Mouse (Mus musculus) macrophage (primary cell): Measurements from ENCODE around the gene Tcam1. TPM values are rescaled to one million over a fixed set of nuclear protein-coding genes. Genes with fewer than 3 reads are reported as not detected.
"Not testable (repeated sequence)": the region's sequence is repeated elsewhere in the genome, so short reads cannot be mapped to it uniquely, and the experiment has no call there.

Experiments
- H3K27ac ChIP-seq: fragments of 350-480 bp; formaldehyde crosslinking; 2 replicates; pipeline ENCODE4 v1.9.0; 2021
- H3K36me3 ChIP-seq: fragments of 350-480 bp; formaldehyde crosslinking; 2 replicates; pipeline ENCODE4 v1.9.0; 2021; ENCODE audit errors: inconsistent target
- H3K4me3 ChIP-seq: fragments of 350-480 bp; formaldehyde crosslinking; 2 replicates; pipeline ENCODE4 v1.9.0; 2021; ENCODE audit errors: inconsistent target
- H3K79me2 ChIP-seq: fragments of 350-480 bp; formaldehyde crosslinking; 2 replicates; pipeline ENCODE4 v1.9.0; 2021; ENCODE audit errors: inconsistent target
- WGBS: methylation state at CpG from one replicate; pipeline ENCODE4 v1.1.7; 2026; ENCODE audit warnings: inconsistent platforms; ENCODE audit not compliant: missing documents; 5-methylcytosine and 5-hydroxymethylcytosine counted together
- polyA plus RNA-seq: library from polyadenylated mRNA; stranded (reverse); fragments of 250-400 nt; gene quantifications from 3 replicates; pipeline ENCODE4 v1.2.4, GENCODE M21; 2018; ENCODE audit warnings: inconsistent platforms
- total RNA-seq, 78 experiments: library from RNA; depleted of rRNA; stranded (reverse); fragments of 250-400 nt; gene quantifications; 1 replicate in 9 of 78; 2 replicates in 24 of 78; 3 replicates in 43 of 78; 4 replicates in 2 of 78; pipeline ENCODE4 v1.2.4; 2018; ENCODE audit warnings: inconsistent platforms in 56 of 78

Tcam1 gene
- under 1 TPM in 5 of 26 experiments, not detected in 21; 0.17 to 0.47 (median 0.22) TPM for total RNA-seq (2018; cell fraction: chromatin; rRNA removed)
- total RNA-seq (2018; cell fraction: cytosol; rRNA removed), result under 1 TPM in 21 of 26 experiments, not detected in 5; 0.03 to 0.19 (median 0.06) TPM
- total RNA-seq (2018; cell fraction: nucleus; rRNA removed), result under 1 TPM in 9 of 26 experiments, not detected in 17; 0.15 to 0.44 (median 0.21) TPM
- 0.10 to 0.28 TPM (median 0.15 TPM) in 3 replicates for polyA plus RNA-seq

GRCm38 (mm10) chr11:106276454-106276853 is at the start of gene Tcam1:
Gene Tcam1 (plus strand): TSS chr11:106276672.
- peaks cover 8% of the 10 kb centered on the region for H3K79me2 ChIP-seq
- H3K27ac ChIP-seq, result no peak within 1 kb of the TSS
- 6% methylated on average over 25 of the region's 25 CpGs for WGBS
- no peaks in the 10 kb centered on the region for H3K36me3 ChIP-seq
- H3K4me3 ChIP-seq, result no peak within 1 kb of the TSS

- H3K79me2 ChIP-seq, result not testable (repeated sequence)
- peaks cover 83% of the 10 kb centered on the region for H3K36me3 ChIP-seq
Measured at GRCm38 (mm10) chr11:106233978-106234377, 42.5 kb upstream of the Tcam1 start.

GRCm38 (mm10) chr11:106246834-106247233 is 29.6 kb upstream of the Tcam1 start:
- 82% methylated on average over 1 of the region's 1 CpGs for WGBS
- H3K4me3 ChIP-seq, result no peak overlapping the region
- no peaks in the 10 kb centered on the region for H3K79me2 ChIP-seq
- H3K27ac ChIP-seq, result no peak overlapping the region
- peaks cover 94% of the 10 kb centered on the region for H3K36me3 ChIP-seq

More at GRCm38 (mm10) chr11:106233978-106234377, 42.5 kb upstream of the Tcam1 start:
- not testable (repeated sequence) for H3K27ac ChIP-seq, H3K4me3 ChIP-seq
- 90% methylated on average over 8 of the region's 8 CpGs for WGBS

GRCm38 (mm10) chr11:106249326-106249725 is 27.1 kb upstream of the Tcam1 start:
- H3K79me2 ChIP-seq, result peaks cover 11% of the 10 kb centered on the region
- H3K36me3 ChIP-seq, result peaks cover 86% of the 10 kb centered on the region
- no peak overlapping the region for H3K4me3 ChIP-seq
- H3K27ac ChIP-seq, result no peak overlapping the region
- 90% methylated on average over 7 of the region's 7 CpGs for whole genome bisulfite sequencing

GRCm38 (mm10) chr11:106254767-106255166 is 21.7 kb upstream of the Tcam1 start:
- H3K4me3 ChIP-seq, result peak overlapping the region; percentile 95
- H3K79me2 ChIP-seq, result peaks cover 55% of the 10 kb centered on the region
- whole genome bisulfite sequencing, result 28% methylated on average over 2 of the region's 2 CpGs
- H3K27ac ChIP-seq, result peak overlapping the region; percentile 82
- peaks cover 44% of the 10 kb centered on the region for H3K36me3 ChIP-seq

- peaks cover 40% of the 10 kb centered on the region for H3K36me3 ChIP-seq
- peak overlapping the region; percentile 82 for H3K27ac ChIP-seq
- 2% methylated on average over 20 of the region's 22 CpGs for WGBS
Measured at GRCm38 (mm10) chr11:106255174-106255573, 21.3 kb upstream of the Tcam1 start.

GRCm38 (mm10) chr11:106255685-106256451 is 20.6 kb upstream of the Tcam1 start, which contains the start of the genes Ftsj3 and Psmc5:
Gene Ftsj3 (minus strand): TSS chr11:106256079.
Gene Psmc5 (plus strand): TSS chr11:106256154.
- Histone ChIP-seq H3K36me3 (peaks cover 38% of the 10 kb centered on the region; the same call in 1 of the 2 replicates), H3K79me2 (peaks cover 61% of the 10 kb centered on the region)
- under 1% methylated on average over 42 of the region's 42 CpGs for WGBS

More at GRCm38 (mm10) chr11:106255174-106255573, 21.3 kb upstream of the Tcam1 start:
- Histone ChIP-seq H3K79me2 (peaks cover 55% of the 10 kb centered on the region), H3K4me3 (peak overlapping the region; percentile 95)

GRCm38 (mm10) chr11:106256775-106257174 is 19.7 kb upstream of the Tcam1 start:
- Histone ChIP-seq H3K27ac (peak overlapping the region; percentile 82), H3K36me3 (peaks cover 38% of the 10 kb centered on the region), H3K79me2 (peaks cover 61% of the 10 kb centered on the region), H3K4me3 (peak overlapping the region; percentile 95)
- 70% methylated on average over 5 of the region's 5 CpGs for WGBS

More at GRCm38 (mm10) chr11:106255685-106256451, 20.6 kb upstream of the Tcam1 start, which contains the start of the genes Ftsj3 and Psmc5:
- peak within 1 kb of the TSS; percentile 95 for H3K4me3 ChIP-seq
- peak within 1 kb of the TSS; percentile 82 for H3K27ac ChIP-seq

- H3K4me3 ChIP-seq, result no peak overlapping the region
- no peak overlapping the region for H3K27ac ChIP-seq
- peaks cover 64% of the 10 kb centered on the region for H3K36me3 ChIP-seq
- WGBS, result 93% methylated on average over 14 of the region's 14 CpGs
- H3K79me2 ChIP-seq, result peaks cover 44% of the 10 kb centered on the region
Measured at GRCm38 (mm10) chr11:106260826-106261450, 15.5 kb upstream of the Tcam1 start.

GRCm38 (mm10) chr11:106263963-106264362 is 12.5 kb upstream of the Tcam1 start:
- no peak overlapping the region for H3K4me3 ChIP-seq
- H3K36me3 ChIP-seq, result peaks cover 75% of the 10 kb centered on the region
- H3K79me2 ChIP-seq, result peaks cover 36% of the 10 kb centered on the region
- no peak overlapping the region for H3K27ac ChIP-seq
- 98% methylated on average over 9 of the region's 9 CpGs for WGBS

- no peak overlapping the region for H3K27ac ChIP-seq
- H3K36me3 ChIP-seq, result peaks cover 70% of the 10 kb centered on the region
- peaks cover 38% of the 10 kb centered on the region for H3K79me2 ChIP-seq
- WGBS, result 95% methylated on average over 15 of the region's 15 CpGs
- H3K4me3 ChIP-seq, result no peak overlapping the region
Measured at GRCm38 (mm10) chr11:106264988-106265387, 11.5 kb upstream of the Tcam1 start.

- Histone ChIP-seq H3K27ac (no peak overlapping the region), H3K36me3 (peaks cover 68% of the 10 kb centered on the region), H3K79me2 (peaks cover 41% of the 10 kb centered on the region), H3K4me3 (no peak overlapping the region)
- 63% methylated on average over 4 of the region's 4 CpGs for WGBS
Measured at GRCm38 (mm10) chr11:106265570-106265969, 10.9 kb upstream of the Tcam1 start.

- H3K79me2 ChIP-seq, result peaks cover 47% of the 10 kb centered on the region
- H3K27ac ChIP-seq, result no peak overlapping the region
- no peak overlapping the region for H3K4me3 ChIP-seq
- WGBS, result 97% methylated on average over 10 of the region's 10 CpGs
- peaks cover 62% of the 10 kb centered on the region for H3K36me3 ChIP-seq
Measured at GRCm38 (mm10) chr11:106266431-106266830, 10.0 kb upstream of the Tcam1 start.

- Histone ChIP-seq H3K4me3 (no peak overlapping the region), H3K79me2 (peaks cover 55% of the 10 kb centered on the region), H3K36me3 (peaks cover 52% of the 10 kb centered on the region), H3K27ac (no peak overlapping the region)
- 86% methylated on average over 15 of the region's 15 CpGs for WGBS
Measured at GRCm38 (mm10) chr11:106267311-106267852, 9.1 kb upstream of the Tcam1 start.
